Mouse (Mus musculus) gastrocnemius, adult 2 months (tissue): Measurements from ENCODE around the gene Med15. TPM values are rescaled to one million over a fixed set of nuclear protein-coding genes. Genes with fewer than 3 reads are reported as not detected.

Experiments
- DNase-seq: peaks from one replicate; pipeline ENCODE4 v3.0.0; 2022
- H3K27ac ChIP-seq: fragments of 200-600 bp; 2 replicates; pipeline ENCODE4 v1.8.1; 2022; ENCODE audit warnings: mild to moderate bottlenecking
- H3K4me3 ChIP-seq: fragments of 200-600 bp; 2 replicates; pipeline ENCODE4 v1.8.1; 2022; ENCODE audit warnings: mild to moderate bottlenecking, moderate library complexity
- CTCF ChIP-seq: fragments of 200-600 bp; IDR thresholded peaks from 2 replicates; pipeline ENCODE4 v1.8.1; 2022; ENCODE audit warnings: antibody characterized with exemption, mild to moderate bottlenecking, moderate library complexity
- intact Hi-C: fragments of 180-260 bp; cut with DNase I; formaldehyde crosslinking; loops from one replicate; pipeline ENCODE4 v1.15.1; 2025
- total RNA-seq, 2 experiments: library from RNA; stranded (reverse); gene quantifications; 2 replicates each; pipeline ENCODE4 v1.2.3; 2021

Med15 gene
- total RNA-seq, 2 experiments from 2014 or later, result 20.2 to 20.5 TPM

GRCm38 (mm10) chr16:17656212-17656871 is 76.3 kb downstream of the Med15 start:
- Histone ChIP-seq H3K27ac (no peak overlapping the region), H3K4me3 (no peak overlapping the region)
- intact Hi-C loops, result no loop called here
- DNase-seq, result no peak
- TF ChIP-seq CTCF, result no peak

- intact Hi-C loops, result no loop called here
Observed at GRCm38 (mm10) chr16:17654188-17654795, 78.4 kb downstream of the Med15 start.

GRCm38 (mm10) chr16:17653601-17654000 is 79.1 kb downstream of the Med15 start:
- H3K4me3 ChIP-seq, result no peak overlapping the region
- intact Hi-C loops, result no loop called here
- no peak for DNase-seq
- no peak overlapping the region for H3K27ac ChIP-seq
- no peak for TF ChIP-seq CTCF

More at GRCm38 (mm10) chr16:17654188-17654795, 78.4 kb downstream of the Med15 start:
- H3K27ac ChIP-seq, result no peak overlapping the region
- DNase-seq, result no peak
- TF ChIP-seq CTCF, result no peak
- H3K4me3 ChIP-seq, result no peak overlapping the region

GRCm38 (mm10) chr16:17652607-17653006 is 80.1 kb downstream of the Med15 start:
- intact Hi-C loops, result no loop called here
- no peak for DNase-seq
- TF ChIP-seq CTCF, result no peak
- Histone ChIP-seq H3K27ac (no peak overlapping the region), H3K4me3 (no peak overlapping the region)

- intact Hi-C loops, result no loop called here
- Histone ChIP-seq H3K27ac (no peak overlapping the region), H3K4me3 (no peak overlapping the region)
- no peak for DNase-seq
- TF ChIP-seq CTCF, result no peak
Observed at GRCm38 (mm10) chr16:17650711-17651110, 82.0 kb downstream of the Med15 start.

GRCm38 (mm10) chr16:17649925-17650605 is 82.6 kb downstream of the Med15 start:
- no peak overlapping the region for H3K27ac ChIP-seq
- intact Hi-C loops, result loop anchor here (5.0 kb wide), 1 partner anchor 72 kb away; no protein-coding TSS in a partner anchor
- DNase-seq, result no peak
- no peak for TF ChIP-seq CTCF
- H3K4me3 ChIP-seq, result no peak overlapping the region

- Histone ChIP-seq H3K4me3 (no peak overlapping the region), H3K27ac (no peak overlapping the region)
- TF ChIP-seq CTCF, result no peak
- no peak for DNase-seq
- intact Hi-C loops, result loop anchor here (5.0 kb wide), 1 partner anchor 75 kb away; no protein-coding TSS in a partner anchor
Observed at GRCm38 (mm10) chr16:17647566-17648340, 84.9 kb downstream of the Med15 start.

- Histone ChIP-seq H3K27ac (no peak overlapping the region), H3K4me3 (peak overlapping the region; percentile 77)
- DNase-seq, result no peak
- no peak for TF ChIP-seq CTCF
- intact Hi-C loops, result loop anchor here (5.0 kb wide), 1 partner anchor 75 kb away; no protein-coding TSS in a partner anchor
Observed at GRCm38 (mm10) chr16:17647156-17647555, 85.5 kb downstream of the Med15 start.

- intact Hi-C loops, result loop anchor here (5.0 kb wide), 1 partner anchor 76 kb away; no protein-coding TSS in a partner anchor
- peak within 1 kb of the TSS; percentile 77 for H3K4me3 ChIP-seq
- TF ChIP-seq CTCF, result no peak
- H3K27ac ChIP-seq, result peak within 1 kb of the TSS; percentile 67
- peak; percentile 91 for DNase-seq
Observed at GRCm38 (mm10) chr16:17646310-17647114, 86.2 kb downstream of the Med15 start, which contains the start of gene Ccdc74a. TSS of gene Ccdc74a (plus strand) at chr16:17646470.

- no peak overlapping the region for H3K27ac ChIP-seq
- no peak for TF ChIP-seq CTCF
- no peak overlapping the region for H3K4me3 ChIP-seq
- intact Hi-C loops, result no loop called here
- DNase-seq, result no peak
Observed at GRCm38 (mm10) chr16:17643437-17643990, 89.2 kb downstream of the Med15 start.

GRCm38 (mm10) chr16:17642311-17642710 is 90.4 kb downstream of the Med15 start:
- no peak for TF ChIP-seq CTCF
- no peak overlapping the region for H3K27ac ChIP-seq
- DNase-seq, result no peak
- no peak overlapping the region for H3K4me3 ChIP-seq
- intact Hi-C loops, result no loop called here
